Mouse (Mus musculus) myocyte (in vitro differentiated cells): ENCODE data around the gene Robo3. TPM values are rescaled to one million over a fixed set of nuclear protein-coding genes. Genes with fewer than 3 reads are reported as not detected.

Experiments
- H3K27me3 ChIP-seq: one replicate; pipeline ENCODE4 v1.6.1; 2011; ENCODE audit not compliant: control insufficient read depth, insufficient read depth, insufficient read length
- H3K36me3 ChIP-seq: one replicate; pipeline ENCODE4 v1.6.1; 2011; ENCODE audit not compliant: control insufficient read depth, insufficient read depth
- H3K4me2 ChIP-seq: one replicate; pipeline ENCODE4 v1.6.1; 2011; ENCODE audit warnings: low read depth, control low read depth
- H3K4me3 ChIP-seq: one replicate; pipeline ENCODE4 v1.5.1; 2011; ENCODE audit warnings: mild to moderate bottlenecking, control low read depth, moderate library complexity
- H3K79me2 ChIP-seq: one replicate; pipeline ENCODE4 v1.6.1; 2011; ENCODE audit not compliant: control insufficient read depth, insufficient read depth
- H3ac ChIP-seq: one replicate; pipeline ENCODE4 v1.6.1; 2011; ENCODE audit not compliant: control insufficient read depth, insufficient read length
- CEBPB ChIP-seq: IDR thresholded peaks from 2 replicates; pipeline ENCODE4 v1.6.1; 2011; ENCODE audit warnings: mild to moderate bottlenecking, moderate library complexity; ENCODE audit not compliant: poor library complexity, insufficient read depth, severe bottlenecking
- E2F4 ChIP-seq: IDR thresholded peaks from one replicate; pipeline ENCODE4 v1.6.1; 2011; ENCODE audit warnings: mild to moderate bottlenecking, control low read depth, moderate library complexity; ENCODE audit not compliant: insufficient read depth
- MAX ChIP-seq: IDR thresholded peaks from one replicate; pipeline ENCODE4 v1.6.1; 2011; ENCODE audit warnings: low read depth, mild to moderate bottlenecking, control low read depth
- MYOD1 ChIP-seq, 3 experiments: IDR thresholded peaks; one replicate each; pipeline ENCODE4 v1.6.1; 2011; ENCODE audit warnings: control low read depth in 2 of 3, low read depth in 2 of 3, mild to moderate bottlenecking in 2 of 3, moderate library complexity in 1 of 3; ENCODE audit not compliant: insufficient read length in 2 of 3, control insufficient read depth in 1 of 3
- MYOG ChIP-seq, 3 experiments: IDR thresholded peaks; one replicate each; pipeline ENCODE4 v1.6.1; 2011; ENCODE audit warnings: control low read depth in 2 of 3, low read depth in 2 of 3, mild to moderate bottlenecking in 2 of 3; ENCODE audit not compliant: insufficient read length in 2 of 3, control insufficient read depth in 1 of 3, insufficient read depth in 1 of 3
- POLR2A ChIP-seq: IDR thresholded peaks from one replicate; pipeline ENCODE4 v1.6.1; 2011; ENCODE audit warnings: low read depth, mild to moderate bottlenecking, control low read depth, moderate library complexity; ENCODE audit not compliant: insufficient read length
- POLR2AphosphoS2 ChIP-seq: IDR thresholded peaks from one replicate; pipeline ENCODE4 v1.6.1; 2011; ENCODE audit warnings: low read depth, control low read depth; ENCODE audit not compliant: insufficient read length
- REST ChIP-seq: IDR thresholded peaks from one replicate; pipeline ENCODE4 v1.6.1; 2011; ENCODE audit warnings: mild to moderate bottlenecking, control low read depth, moderate library complexity; ENCODE audit not compliant: insufficient read depth, insufficient read length
- SRF ChIP-seq: IDR thresholded peaks from one replicate; pipeline ENCODE4 v1.6.1; 2011; ENCODE audit warnings: low read depth; ENCODE audit not compliant: control insufficient read depth, insufficient read length
- TCF12 ChIP-seq: IDR thresholded peaks from one replicate; pipeline ENCODE4 v1.6.1; 2011; ENCODE audit warnings: mild to moderate bottlenecking, control low read depth; ENCODE audit not compliant: poor library complexity, insufficient read depth, severe bottlenecking
- TCF3 ChIP-seq: IDR thresholded peaks from one replicate; pipeline ENCODE4 v1.6.1; 2011; ENCODE audit warnings: low read depth, control low read depth; ENCODE audit not compliant: insufficient read length
- USF1 ChIP-seq: IDR thresholded peaks from one replicate; pipeline ENCODE4 v1.6.1; 2011; ENCODE audit warnings: low read depth, mild to moderate bottlenecking, control low read depth, moderate library complexity
- polyA plus RNA-seq: library from polyadenylated mRNA; unstranded; fragments of >200 nt; fragmentation: generic; extraction: Trizol; gene quantifications from one replicate; pipeline ENCODE4 v1.2.1, GENCODE M21; 2012; ENCODE audit warnings: missing spikeins

The Robo3 gene
- polyA plus RNA-seq, 1 experiment, result 0.01 TPM

- peaks cover 9% of the 10 kb centered on the region for H3K27me3 ChIP-seq
- H3K36me3 ChIP-seq, result no peaks in the 10 kb centered on the region
- no peak overlapping the region for H3K4me2 ChIP-seq
- TF ChIP-seq E2F4 (no peak), REST (no peak), USF1 (no peak), CEBPB (no peak), TCF12 (no peak), POLR2A (no peak), TCF3 (no peak), MYOD1 (IDR thresholded peaks at IDR 0.05; ENCODE audit: control insufficient read depth in 1 of 3, insufficient read length in 2 of 3, low read depth in 2 of 3) (no peak), POLR2AphosphoS2 (no peak), MAX (no peak), SRF (no peak), MYOG (IDR thresholded peaks at IDR 0.05; ENCODE audit: control insufficient read depth in 1 of 3, insufficient read depth in 1 of 3, insufficient read length in 2 of 3, low read depth in 2 of 3) (no peak)
- no peaks in the 10 kb centered on the region for H3K79me2 ChIP-seq
- no peak overlapping the region for H3ac ChIP-seq
- H3K4me3 ChIP-seq, result no peak overlapping the region
These were observed 14.3 kb downstream of the Robo3 start for GRCm38 (mm10) chr9:37418791-37419190.

GRCm38 (mm10) chr9:37414666-37415065, 18.4 kb downstream of the Robo3 start:
- Histone ChIP-seq H3K4me2 (no peak overlapping the region), H3ac (no peak overlapping the region), H3K27me3 (peaks cover 30% of the 10 kb centered on the region), H3K36me3 (no peaks in the 10 kb centered on the region), H3K4me3 (no peak overlapping the region), H3K79me2 (no peaks in the 10 kb centered on the region)
- no peak for TF ChIP-seq SRF
- no peak for TF ChIP-seq MYOG (IDR thresholded peaks at IDR 0.05; ENCODE audit: control insufficient read depth in 1 of 3, insufficient read depth in 1 of 3, insufficient read length in 2 of 3, low read depth in 2 of 3)
- TF ChIP-seq POLR2AphosphoS2, result no peak
- no peak for TF ChIP-seq MYOD1 (IDR thresholded peaks at IDR 0.05; ENCODE audit: control insufficient read depth in 1 of 3, insufficient read length in 2 of 3, low read depth in 2 of 3)
- no peak for TF ChIP-seq REST

- no peaks in the 10 kb centered on the region for H3K79me2 ChIP-seq
- TF ChIP-seq MYOD1 (IDR thresholded peaks at IDR 0.05; ENCODE audit: control insufficient read depth in 1 of 3, insufficient read length in 2 of 3, low read depth in 2 of 3) (no peak), E2F4 (no peak), USF1 (no peak), MYOG (IDR thresholded peaks at IDR 0.05; ENCODE audit: control insufficient read depth in 1 of 3, insufficient read depth in 1 of 3, insufficient read length in 2 of 3, low read depth in 2 of 3) (no peak), POLR2AphosphoS2 (no peak), MAX (no peak), REST (no peak)
- H3ac ChIP-seq, result no peak overlapping the region
- no peak overlapping the region for H3K4me3 ChIP-seq
- no peak overlapping the region for H3K4me2 ChIP-seq
- H3K27me3 ChIP-seq, result peaks cover 37% of the 10 kb centered on the region
- H3K36me3 ChIP-seq, result no peaks in the 10 kb centered on the region
These were observed 20.1 kb downstream of the Robo3 start for GRCm38 (mm10) chr9:37412989-37413388.

GRCm38 (mm10) chr9:37409698-37410445, 23.2 kb downstream of the Robo3 start:
- no peak for TF ChIP-seq TCF12
- no peak for TF ChIP-seq MYOG (IDR thresholded peaks at IDR 0.05; ENCODE audit: control insufficient read depth in 1 of 3, insufficient read depth in 1 of 3, insufficient read length in 2 of 3, low read depth in 2 of 3)
- no peak for TF ChIP-seq POLR2A
- TF ChIP-seq REST, result no peak
- TF ChIP-seq SRF, result no peak
- no peak for TF ChIP-seq MYOD1 (IDR thresholded peaks at IDR 0.05; ENCODE audit: control insufficient read depth in 1 of 3, insufficient read length in 2 of 3, low read depth in 2 of 3)
- no peak for TF ChIP-seq USF1
- TF ChIP-seq TCF3, result no peak
- TF ChIP-seq CEBPB, result no peak
- no peak for TF ChIP-seq E2F4
- TF ChIP-seq MAX, result no peak
- no peak for TF ChIP-seq POLR2AphosphoS2
- no peak overlapping the region for H3ac ChIP-seq
- H3K79me2 ChIP-seq, result no peaks in the 10 kb centered on the region
- no peak overlapping the region for H3K4me2 ChIP-seq
- H3K36me3 ChIP-seq, result no peaks in the 10 kb centered on the region
- no peak overlapping the region for H3K4me3 ChIP-seq
- peaks cover 48% of the 10 kb centered on the region for H3K27me3 ChIP-seq
